Mouse (Mus musculus) limb, embryonic 13.5 days (tissue): ENCODE data around the gene Wipf3. TPM values are rescaled to one million over a fixed set of nuclear protein-coding genes. Genes with fewer than 3 reads are reported as not detected.

Source experiments
- ATAC-seq: fragments of 200-750 bp; cut with Nextera tagmentation; 2 replicates; pipeline ENCODE4 v1.8.0; 2017; ENCODE audit warnings: low read depth, moderate number of reproducible peaks, moderate TSS enrichment; ENCODE audit not compliant: low FRiP score
- H3K27ac ChIP-seq: fragments of 300-500 bp; sonication (generic); 2 replicates; pipeline ENCODE4 v1.5.1; 2015; ENCODE audit warnings: inconsistent platforms, mild to moderate bottlenecking, moderate library complexity
- H3K27me3 ChIP-seq: fragments of 300-500 bp; sonication (generic); 2 replicates; pipeline ENCODE4 v1.6.1; 2015; ENCODE audit warnings: mild to moderate bottlenecking, inconsistent platforms
- H3K36me3 ChIP-seq: fragments of 300-500 bp; sonication (generic); 2 replicates; pipeline ENCODE4 v1.6.1; 2015; ENCODE audit warnings: inconsistent platforms, mild to moderate bottlenecking, moderate library complexity
- H3K4me1 ChIP-seq: fragments of 300-500 bp; sonication (generic); 2 replicates; pipeline ENCODE4 v1.6.1; 2015; ENCODE audit warnings: inconsistent platforms
- H3K4me2 ChIP-seq: fragments of 300-500 bp; sonication (generic); replicated peaks from 2 replicates; pipeline ENCODE4 v1.6.1; 2015; ENCODE audit warnings: inconsistent platforms, mild to moderate bottlenecking, moderate library complexity
- H3K4me3 ChIP-seq: fragments of 300-500 bp; sonication (generic); 2 replicates; pipeline ENCODE4 v1.5.1; 2015; ENCODE audit warnings: moderate library complexity, mild to moderate bottlenecking, inconsistent platforms
- H3K9ac ChIP-seq: fragments of 300-500 bp; sonication (generic); 2 replicates; pipeline ENCODE4 v1.6.1; 2015; ENCODE audit warnings: mild to moderate bottlenecking, inconsistent platforms
- H3K9me3 ChIP-seq: fragments of 300-500 bp; sonication (generic); 2 replicates; pipeline ENCODE4 v1.6.1; 2016; ENCODE audit warnings: inconsistent platforms
- whole genome bisulfite sequencing: fragments of 180-500 bp; shearing (Covaris S2); methylation state at CpG from one replicate; pipeline ENCODE4 v1.1.7; 2015; 5-methylcytosine and 5-hydroxymethylcytosine counted together
- polyA plus RNA-seq: library from polyadenylated mRNA; unstranded; fragments of >200 nt; fragmentation: Nextera tagmentation; extraction: Ambion mirVana; gene quantifications from 2 replicates; pipeline ENCODE4 v1.2.1, GENCODE M21; 2015

The Wipf3 gene
- polyA plus RNA-seq, 1 experiment from 2014 or later, result 2.1 TPM

- no peaks in the 10 kb centered on the region for H3K27me3 ChIP-seq
- H3K4me3 ChIP-seq, result no peak overlapping the region
- H3K27ac ChIP-seq, result no peak overlapping the region
- 73% methylated on average over 2 of the region's 2 CpGs for WGBS
- no peaks in the 10 kb centered on the region; the same call in 1 of the 2 replicates for H3K9me3 ChIP-seq
- no peaks in the 10 kb centered on the region; the same call in 1 of the 2 replicates for H3K36me3 ChIP-seq
- no peak overlapping the region for H3K4me2 ChIP-seq
- no peak for ATAC-seq
- peaks cover 15% of the 10 kb centered on the region for H3K4me1 ChIP-seq
- H3K9ac ChIP-seq, result no peak overlapping the region
Measured at GRCm38 (mm10) chr6:54543646-54544045, 114.2 kb downstream of the Wipf3 start.

GRCm38 (mm10) chr6:54548314-54549019 is 119.1 kb downstream of the Wipf3 start:
- no peaks in the 10 kb centered on the region; the same call in 1 of the 2 replicates for H3K9me3 ChIP-seq
- H3K4me2 ChIP-seq, result no peak overlapping the region

GRCm38 (mm10) chr6:54549311-54549710 is 119.9 kb downstream of the Wipf3 start:
- Histone ChIP-seq H3K4me2 (no peak overlapping the region), H3K36me3 (no peaks in the 10 kb centered on the region), H3K27me3 (no peaks in the 10 kb centered on the region), H3K4me1 (peaks cover 25% of the 10 kb centered on the region), H3K27ac (no peak overlapping the region), H3K9ac (no peak overlapping the region), H3K4me3 (no peak overlapping the region), H3K9me3 (no peaks in the 10 kb centered on the region)
- ATAC-seq, result no peak
- 48% methylated on average over 4 of the region's 4 CpGs for WGBS

More at GRCm38 (mm10) chr6:54548314-54549019, 119.1 kb downstream of the Wipf3 start:
- no peaks in the 10 kb centered on the region; the same call in 1 of the 2 replicates for H3K36me3 ChIP-seq
- no peak overlapping the region for H3K9ac ChIP-seq
- H3K27ac ChIP-seq, result no peak overlapping the region
- 59% methylated on average over 13 of the region's 13 CpGs for WGBS
- no peaks in the 10 kb centered on the region for H3K27me3 ChIP-seq
- ATAC-seq, result no peak
- no peak overlapping the region for H3K4me3 ChIP-seq
- peaks cover 17% of the 10 kb centered on the region for H3K4me1 ChIP-seq

- ATAC-seq, result no peak
Measured at GRCm38 (mm10) chr6:54550801-54551323, 121.5 kb downstream of the Wipf3 start.

GRCm38 (mm10) chr6:54552721-54553413 is 123.5 kb downstream of the Wipf3 start:
- Histone ChIP-seq H3K4me2 (no peak overlapping the region), H3K9me3 (no peaks in the 10 kb centered on the region), H3K27ac (no peak overlapping the region), H3K36me3 (no peaks in the 10 kb centered on the region), H3K4me3 (no peak overlapping the region), H3K9ac (no peak overlapping the region), H3K27me3 (no peaks in the 10 kb centered on the region), H3K4me1 (peaks cover 24% of the 10 kb centered on the region)
- 61% methylated on average over 9 of the region's 9 CpGs for WGBS
- no peak for ATAC-seq

More at GRCm38 (mm10) chr6:54550801-54551323, 121.5 kb downstream of the Wipf3 start:
- no peak overlapping the region for H3K9ac ChIP-seq
- no peak overlapping the region for H3K4me2 ChIP-seq
- H3K27me3 ChIP-seq, result no peaks in the 10 kb centered on the region
- H3K27ac ChIP-seq, result no peak overlapping the region
- H3K36me3 ChIP-seq, result no peaks in the 10 kb centered on the region
- peaks cover 28% of the 10 kb centered on the region for H3K4me1 ChIP-seq
- no peaks in the 10 kb centered on the region for H3K9me3 ChIP-seq
- WGBS, result 77% methylated on average over 7 of the region's 7 CpGs
- H3K4me3 ChIP-seq, result no peak overlapping the region

Other genes starting within 250 kb of the Wipf3 start
- 0.57 and 0.86 TPM in 2 replicates for gene Prr15, start 103.8 kb upstream of the Wipf3 start, polyA plus RNA-seq
- gene Scrn1, start 136.9 kb downstream of the Wipf3 start, polyA plus RNA-seq, result 11.5 and 13.0 TPM in 2 replicates
- 14.6 and 16.7 TPM in 2 replicates for gene Plekha8, start 165.5 kb downstream of the Wipf3 start, polyA plus RNA-seq
- 44.1 and 51.3 TPM in 2 replicates for gene Fkbp14, start 167.7 kb downstream of the Wipf3 start, polyA plus RNA-seq